Mouse (Mus musculus): Measurements from ENCODE around the gene Lin52.

Gene Lin52

DNA sequence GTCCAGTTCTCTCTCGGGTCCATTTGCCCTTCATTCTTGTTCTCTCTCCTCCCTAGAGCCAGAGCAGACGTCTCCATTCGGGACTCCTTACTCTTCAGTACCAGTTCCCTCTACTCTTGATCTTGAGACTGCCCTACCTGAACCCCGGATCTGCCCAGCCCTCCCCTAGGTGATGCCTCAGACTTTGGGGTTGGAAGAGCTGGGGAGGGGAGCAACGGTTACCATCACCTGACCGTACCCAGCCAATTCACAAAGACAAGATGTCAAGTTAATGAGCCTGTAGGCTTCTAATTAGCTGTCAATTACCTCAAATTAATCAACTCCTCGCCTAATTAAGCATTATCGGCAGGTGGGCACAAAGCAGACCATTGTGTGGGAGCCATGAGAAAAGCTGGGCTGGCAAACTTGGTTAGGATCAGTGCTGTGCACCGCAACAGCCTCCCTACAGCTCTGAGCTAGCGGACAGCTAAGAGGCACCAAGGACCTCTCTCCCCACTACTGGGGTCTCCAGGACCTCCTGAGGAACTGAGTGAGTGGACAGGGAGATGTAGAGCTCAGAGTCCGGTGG lies 90.3 kb downstream of the Lin52 start:
- no peak for DNase-seq

- DNase-seq = peak; percentile 61
These were observed 94.8 kb downstream of the Lin52 start for GRCm38 (mm10) chr12:84546028-84546427.

DNA sequence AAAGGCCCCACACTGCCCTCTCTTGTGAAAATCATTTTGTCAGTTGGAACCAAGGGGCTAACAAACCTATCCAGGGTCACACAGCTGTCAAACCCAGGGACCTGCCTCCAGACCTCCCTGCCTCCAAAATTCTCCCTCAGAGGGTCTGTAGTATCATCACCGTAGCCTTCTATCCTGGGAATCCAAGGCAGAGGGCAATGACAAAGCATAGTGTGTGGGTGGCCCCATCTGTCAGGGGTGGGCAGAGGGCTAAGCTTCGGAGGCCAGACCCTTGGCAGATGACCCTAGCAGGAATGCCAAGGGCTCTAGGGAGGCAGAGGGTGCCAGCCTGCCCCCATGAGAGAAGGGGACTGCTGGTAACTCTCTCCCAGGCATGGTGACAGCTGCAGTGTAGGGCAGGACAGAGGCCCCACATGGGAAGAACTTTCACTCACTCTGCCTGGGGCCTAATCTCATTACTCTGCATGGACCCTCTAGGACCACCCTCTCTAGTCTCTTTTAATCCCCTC lies 95.4 kb downstream of the Lin52 start:
- DNase-seq = no peak

- DNase-seq = no peak
These were observed 97.0 kb downstream of the Lin52 start for GRCm38 (mm10) chr12:84548251-84548650.

DNA sequence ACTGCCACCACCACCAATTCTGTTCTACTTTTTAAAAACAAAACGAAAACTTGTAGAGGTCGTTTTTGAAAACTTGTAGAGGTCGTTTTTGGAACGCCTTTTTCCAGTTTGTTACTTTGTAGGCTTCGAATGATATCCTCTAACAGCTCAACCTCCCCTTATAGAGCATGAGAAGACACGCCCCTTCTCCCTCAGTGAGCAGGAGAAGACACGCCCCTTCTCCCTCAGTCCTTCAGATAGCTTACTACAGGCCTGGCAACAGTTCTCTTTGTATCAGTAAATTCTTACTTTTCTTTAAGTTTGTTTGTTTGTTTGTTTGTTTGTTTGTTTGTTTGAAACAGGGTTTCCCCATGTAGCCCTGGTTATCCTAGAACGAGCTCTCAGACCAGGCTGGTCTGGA lies 104.0 kb downstream of the Lin52 start:
- DNase-seq = no peak

- DNase-seq = no peak
These were observed 111.3 kb downstream of the Lin52 start for GRCm38 (mm10) chr12:84562558-84562957.

DNA sequence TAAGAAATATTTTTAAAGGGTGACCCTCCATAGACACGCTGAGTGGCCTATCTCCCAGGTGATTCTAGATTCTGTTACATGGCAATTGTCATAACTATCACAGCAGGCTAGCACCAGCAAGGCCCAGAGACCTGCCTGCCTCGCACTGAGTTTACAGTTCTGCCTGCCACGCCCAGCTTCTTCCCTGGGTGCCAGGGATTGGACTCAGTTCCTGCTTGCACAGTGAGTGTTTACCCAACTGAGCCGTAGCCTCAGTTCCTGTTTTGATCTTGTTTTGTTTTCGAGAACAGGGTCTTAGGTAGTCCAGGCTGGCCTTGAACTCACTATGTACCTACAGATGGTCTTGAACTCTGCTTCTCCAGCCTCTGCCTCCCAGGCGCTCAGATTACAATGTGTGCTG lies 116.4 kb downstream of the Lin52 start:
- no peak for DNase-seq

- DNase-seq = no peak
These were observed 118.2 kb downstream of the Lin52 start, which contains the start of gene Vsx2 for GRCm38 (mm10) chr12:84569336-84569970. TSS of gene Vsx2 (plus strand) at chr12:84569762.

DNA sequence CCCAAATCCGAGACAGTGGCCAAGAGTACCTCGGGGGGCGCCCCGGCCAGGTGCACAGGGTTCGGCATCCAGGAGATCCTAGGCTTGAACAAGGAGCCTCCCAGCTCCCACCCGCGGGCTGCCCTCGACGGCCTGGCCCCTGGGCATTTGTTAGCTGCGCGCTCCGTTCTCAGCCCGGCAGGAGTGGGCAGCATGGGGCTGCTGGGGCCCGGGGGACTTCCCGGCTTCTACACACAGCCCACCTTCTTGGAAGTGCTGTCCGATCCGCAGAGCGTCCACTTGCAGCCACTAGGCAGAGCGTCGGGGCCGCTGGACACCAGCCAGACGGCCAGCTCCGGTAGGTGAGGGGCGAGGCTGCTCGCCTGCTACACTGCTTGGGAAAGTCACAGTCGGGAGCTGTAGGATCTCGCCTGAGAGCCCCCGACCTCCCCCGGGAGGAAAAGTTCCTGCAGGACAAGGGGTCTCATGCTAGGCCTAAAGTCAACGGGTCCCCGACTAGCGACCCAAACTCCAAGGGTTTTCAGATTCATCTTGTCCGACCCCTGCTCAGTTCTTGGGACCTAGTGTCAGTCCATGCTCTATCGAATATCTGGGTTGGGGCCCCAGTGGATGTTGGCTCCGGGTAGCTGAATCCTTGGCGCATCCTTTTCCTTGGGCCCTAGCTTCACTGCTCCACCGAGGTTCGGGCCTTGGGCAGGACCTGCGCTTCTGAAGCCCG lies 118.9 kb downstream of the Lin52 start:
- DNase-seq = no peak

DNA sequence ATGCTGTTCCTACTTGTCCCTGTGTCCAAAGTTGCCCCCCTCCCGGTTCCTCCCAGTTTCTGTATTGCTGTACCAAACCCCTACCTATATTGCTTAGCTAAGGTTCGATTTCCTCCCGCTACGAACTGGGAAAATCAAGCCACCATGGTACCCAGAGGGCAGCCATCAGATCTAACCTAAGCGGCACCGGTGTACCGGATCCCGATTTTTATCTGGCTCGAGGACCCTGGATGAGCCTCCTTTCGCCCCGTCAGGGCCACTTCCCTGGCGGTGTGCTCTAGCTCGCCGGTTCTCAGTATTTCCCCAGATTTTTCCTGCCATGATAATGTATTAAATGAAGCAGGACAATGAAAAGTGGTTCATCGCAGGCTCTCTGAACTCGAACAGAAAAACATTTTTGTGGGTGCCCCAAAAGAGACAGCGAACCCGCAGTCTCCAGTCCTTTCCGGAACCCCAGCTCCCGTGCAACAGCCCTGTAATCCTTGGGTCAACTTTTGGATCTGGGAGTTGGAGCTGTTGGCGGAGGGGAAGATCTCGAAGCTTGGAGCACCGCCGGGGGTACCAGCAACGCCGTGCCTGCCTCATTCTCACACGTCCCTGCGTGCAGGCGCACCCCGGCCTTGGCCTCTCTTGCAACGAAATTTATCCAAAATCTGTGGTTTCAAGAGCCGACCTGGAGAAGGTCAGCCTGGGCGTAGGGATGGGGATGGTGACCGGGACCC lies 119.6 kb downstream of the Lin52 start:
- DNase-seq = no peak

DNA sequence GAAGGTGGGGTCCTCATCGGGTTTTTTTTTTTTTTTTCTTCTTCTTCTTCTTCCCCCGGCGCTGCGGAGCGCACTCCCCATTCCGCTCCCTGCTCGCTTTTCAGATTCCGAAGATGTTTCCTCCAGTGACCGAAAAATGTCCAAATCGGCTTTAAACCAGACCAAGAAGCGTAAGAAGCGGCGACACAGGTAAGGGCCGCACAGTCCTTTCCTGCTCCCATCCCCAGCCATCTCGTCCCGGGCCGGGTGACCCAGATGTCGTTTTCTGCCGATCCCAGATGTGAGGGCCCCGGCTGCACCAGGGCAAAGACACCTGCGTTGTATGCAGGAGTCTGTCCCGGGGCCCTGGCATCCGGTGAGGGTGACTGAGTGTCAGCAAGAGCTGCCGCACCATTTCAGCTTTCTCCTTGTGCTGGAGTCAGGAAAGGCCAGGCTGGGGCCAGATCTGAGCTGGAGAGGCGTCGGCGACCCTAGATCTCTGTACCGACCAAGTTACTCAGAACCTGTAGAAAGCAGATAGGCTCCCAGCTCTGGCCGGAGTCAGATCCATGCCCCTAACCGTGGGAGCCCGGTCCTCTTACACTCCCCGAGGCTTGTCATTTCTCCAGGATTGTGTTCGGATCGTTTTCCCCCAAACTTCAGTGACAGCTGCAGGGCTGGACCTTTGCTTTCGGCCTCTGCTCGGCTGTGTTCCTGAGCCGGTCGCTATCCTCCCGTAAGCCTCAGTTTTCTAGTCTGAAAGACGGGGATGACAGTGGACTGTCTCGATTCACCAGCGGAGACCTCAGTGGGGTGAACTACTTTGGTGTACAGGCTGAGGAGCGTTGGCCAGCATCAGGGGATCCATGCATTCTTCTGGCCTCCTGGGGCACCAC lies 120.5 kb downstream of the Lin52 start:
- no peak for DNase-seq

DNA sequence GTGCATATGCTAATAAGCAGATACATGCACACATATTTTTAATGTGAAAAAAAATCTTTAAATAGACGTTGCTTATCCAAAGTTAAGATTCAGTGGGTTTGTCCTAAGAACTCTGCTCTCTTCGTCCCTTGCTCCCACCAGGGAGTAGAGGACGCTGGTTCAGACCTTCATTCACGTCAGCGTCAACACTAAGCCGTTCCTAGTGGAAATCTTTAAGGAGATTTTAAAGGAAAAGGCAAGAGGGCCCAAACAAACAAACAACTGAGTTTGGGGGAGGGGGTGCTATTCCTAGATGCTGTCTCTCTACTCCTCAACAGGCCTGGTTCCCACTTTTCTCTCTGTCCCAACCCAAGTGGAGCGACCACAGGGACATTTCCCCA lies 121.1 kb downstream of the Lin52 start:
- DNase-seq = no peak

GRCm38 (mm10) chr12:84573094-84573493 lies 121.9 kb downstream of the Lin52 start:
- DNase-seq = no peak

DNA sequence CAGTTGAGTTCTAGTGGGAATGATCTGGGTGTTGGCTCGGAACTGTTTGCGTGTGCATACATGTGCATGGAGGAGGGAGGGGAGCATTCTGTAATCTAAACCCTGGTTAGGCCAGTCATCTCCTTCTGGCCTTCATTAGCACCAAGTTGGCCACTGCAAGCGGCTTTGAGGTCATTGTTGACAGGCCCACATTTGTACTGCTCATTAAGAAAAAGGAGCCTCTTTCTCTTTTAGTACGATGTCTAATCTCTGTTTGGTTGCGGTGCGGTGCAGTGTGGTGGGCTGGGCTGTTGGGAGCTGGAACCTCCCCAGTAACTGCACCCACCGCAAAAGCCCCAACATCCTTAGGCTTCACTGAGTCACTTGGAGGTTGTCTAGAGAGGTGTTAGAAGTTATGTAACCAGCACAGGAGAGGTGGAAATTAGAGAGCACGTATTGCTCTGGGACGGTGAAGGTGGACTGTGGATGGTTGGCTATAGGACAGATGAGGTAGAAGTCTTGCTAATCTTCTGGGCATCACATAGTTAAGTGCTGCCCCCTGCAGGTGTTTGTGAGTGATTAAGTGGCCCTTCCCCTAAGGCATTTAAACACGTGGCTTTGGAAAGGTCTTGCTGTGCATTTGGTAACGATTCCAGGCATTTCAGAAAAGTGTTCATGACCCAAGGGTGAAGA lies 126.7 kb downstream of the Lin52 start:
- no peak for DNase-seq

DNA sequence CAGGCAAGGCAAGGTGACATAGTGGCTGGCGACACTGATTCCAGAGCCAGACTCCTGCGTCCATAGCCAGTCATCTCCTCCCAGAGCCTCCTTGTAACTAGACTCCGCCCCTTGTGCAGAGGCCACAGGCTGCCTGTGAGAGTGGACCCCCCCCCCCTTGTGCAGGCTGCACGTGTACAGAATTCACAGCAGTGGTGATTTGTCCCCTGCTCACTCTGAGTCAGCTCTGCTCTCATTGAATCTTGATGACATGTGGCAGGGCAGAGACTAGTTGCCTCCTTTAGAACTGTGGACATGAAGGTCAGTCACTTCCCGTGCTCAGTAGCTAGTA lies 127.2 kb downstream of the Lin52 start:
- DNase-seq = no peak

- no peak for DNase-seq
These were observed 130.1 kb downstream of the Lin52 start for GRCm38 (mm10) chr12:84581285-84581684.

DNA sequence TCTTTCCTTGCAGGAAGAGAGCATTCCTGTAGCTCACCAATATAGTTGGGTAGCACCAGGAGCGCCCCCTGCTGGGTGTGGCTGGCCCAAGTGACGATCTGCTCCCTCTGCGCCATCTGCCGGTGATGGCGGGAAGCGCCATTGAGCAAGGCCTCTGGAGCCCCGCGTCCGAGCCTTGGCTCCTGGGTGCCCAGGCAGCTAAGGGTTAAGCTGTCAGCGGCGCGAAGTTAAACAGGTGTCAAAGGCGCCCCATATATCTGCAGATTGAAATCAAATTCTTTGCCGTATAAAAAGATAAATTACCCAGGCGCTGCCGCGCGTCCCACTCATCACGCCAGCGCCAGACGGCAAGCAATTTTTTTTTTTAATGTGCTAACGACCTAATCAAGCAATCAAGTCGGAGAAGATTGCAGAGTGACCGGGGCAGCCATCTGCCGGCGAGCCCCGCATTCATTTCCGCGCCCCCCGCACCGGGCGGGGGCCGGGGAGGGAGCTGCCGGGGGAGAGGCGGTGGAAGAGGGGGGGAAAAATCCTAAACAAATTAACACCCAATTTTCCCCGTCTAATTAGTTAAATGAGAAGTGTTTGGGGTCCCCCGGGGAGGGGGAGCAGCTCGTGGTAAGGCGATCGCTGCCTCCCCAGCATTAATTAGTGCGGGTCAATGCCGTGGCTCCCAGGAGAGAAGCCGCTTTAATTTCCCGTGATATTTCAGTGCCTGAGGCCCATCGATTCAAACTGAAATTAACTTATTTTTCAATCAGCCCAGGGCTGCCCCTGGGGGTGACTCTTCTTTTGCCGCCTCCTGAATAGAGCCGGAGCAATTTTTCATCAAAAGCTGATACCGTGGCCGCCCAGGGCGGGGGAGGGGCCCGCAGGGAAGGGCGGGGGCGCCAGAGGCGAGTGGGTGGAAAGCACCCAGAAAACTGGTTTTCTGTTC lies 138.9 kb downstream of the Lin52 start:
- DNase-seq = peak; percentile 92

Measured in lung, postnatal 10 days (tissue).